Mouse (Mus musculus): ENCODE data around the gene Lypd6b.

DNA sequence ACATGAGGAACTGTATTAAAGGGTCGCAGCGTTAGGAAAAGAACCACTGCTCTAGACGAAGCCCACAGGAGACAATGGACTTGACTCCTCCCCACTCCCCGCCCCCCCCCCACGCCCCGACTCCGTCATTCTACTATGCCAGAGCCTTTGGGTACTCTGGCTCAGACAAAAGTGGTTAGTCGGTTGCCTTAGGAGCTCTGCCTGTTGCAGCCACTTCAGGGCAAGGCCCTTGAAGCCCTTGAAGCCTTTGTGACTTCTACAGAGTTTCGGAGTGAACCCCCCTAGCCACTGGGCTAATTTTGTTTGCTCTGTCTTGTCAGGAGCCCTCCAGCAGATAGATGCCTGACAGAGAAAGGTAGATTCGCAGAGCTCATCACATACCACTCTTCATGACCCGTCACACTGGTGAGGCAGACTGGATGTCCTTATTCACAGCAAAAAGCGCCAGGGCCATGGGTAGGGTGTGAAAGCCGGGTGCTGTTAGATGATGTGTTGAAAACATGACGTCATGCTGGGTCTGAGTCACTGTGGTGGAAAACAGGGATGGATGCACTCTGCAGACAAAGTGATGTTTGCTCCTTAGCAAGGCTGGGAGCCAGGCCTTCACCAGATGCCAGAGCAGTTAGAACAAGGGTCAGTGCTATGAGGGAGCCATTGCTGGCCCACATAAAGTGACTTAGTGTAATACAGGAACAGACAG is 10.1 kb downstream of the Lypd6b start:
- TF ChIP-seq CTCF (IDR thresholded peaks at IDR 0.05; ENCODE audit: low read depth, low read length) (no peak), POLR2A (IDR thresholded peaks at IDR 0.05; ENCODE audit: extremely low read depth, insufficient read depth, low read length) (no peak)
